Mouse (Mus musculus): ENCODE data around the gene Stx8. TPM values are rescaled to one million over a fixed set of nuclear protein-coding genes. Genes with fewer than 3 reads are reported as not detected.
A peak's percentile ranks its signal among the peaks of the same experiment; 100 is the strongest.

The Stx8 gene
- polyA plus RNA-seq, 1 experiment: 32.5 TPM

DNA sequence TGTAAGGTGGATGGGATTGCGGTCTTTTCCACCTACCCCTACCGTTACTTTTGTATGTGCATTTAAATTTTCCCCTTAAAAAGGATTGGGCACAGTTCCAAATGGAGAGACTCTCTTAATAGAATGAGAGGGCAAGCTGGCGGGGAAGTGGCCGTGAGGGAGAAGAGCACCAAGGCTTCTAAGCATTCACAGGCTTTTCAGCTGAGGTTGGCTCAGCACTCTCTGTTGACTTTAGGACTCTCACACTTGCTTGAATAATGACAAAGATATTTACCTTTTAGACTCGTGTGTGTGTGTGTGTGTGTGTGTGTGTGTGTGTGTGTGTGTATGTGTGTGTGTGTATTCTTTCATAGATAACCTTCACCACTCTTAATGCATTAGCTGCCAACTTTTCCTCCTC lies 105.8 kb downstream of the Stx8 start:
- no peak overlapping the region for H3ac ChIP-seq (ENCODE audit: control insufficient read depth, insufficient read length)
- H3K79me2 ChIP-seq (ENCODE audit: control insufficient read depth, insufficient read depth): no peaks in the 10 kb centered on the region
- H3K27me3 ChIP-seq (ENCODE audit: control insufficient read depth, insufficient read depth, insufficient read length): no peaks in the 10 kb centered on the region
- H3K4me2 ChIP-seq (ENCODE audit: low read depth): peak overlapping the region; percentile 64
- no peak for TF ChIP-seq SRF (IDR thresholded peaks at IDR 0.05; ENCODE audit: control insufficient read depth, insufficient read length, low read depth)
- no peak for TF ChIP-seq REST (IDR thresholded peaks at IDR 0.05; ENCODE audit: insufficient read depth, insufficient read length)
- TF ChIP-seq E2F4 (IDR thresholded peaks at IDR 0.05; ENCODE audit: insufficient read depth): no peak
- no peak for TF ChIP-seq CEBPB (IDR thresholded peaks at IDR 0.05; ENCODE audit: insufficient read depth, poor library complexity, severe bottlenecking)
- no peak for TF ChIP-seq TCF12 (IDR thresholded peaks at IDR 0.05; ENCODE audit: insufficient read depth, poor library complexity, severe bottlenecking)
- no peak for TF ChIP-seq USF1 (IDR thresholded peaks at IDR 0.05; ENCODE audit: low read depth)
- TF ChIP-seq MYOD1 (IDR thresholded peaks at IDR 0.05; ENCODE audit: control insufficient read depth in 1 of 3, insufficient read length in 2 of 3, low read depth in 2 of 3): no peak
- TF ChIP-seq MAX (IDR thresholded peaks at IDR 0.05; ENCODE audit: low read depth): no peak
- no peak for TF ChIP-seq POLR2AphosphoS2 (IDR thresholded peaks at IDR 0.05; ENCODE audit: insufficient read length, low read depth)
- no peak for TF ChIP-seq MYOG (IDR thresholded peaks at IDR 0.05; ENCODE audit: control insufficient read depth in 1 of 3, insufficient read depth in 1 of 3, insufficient read length in 2 of 3, low read depth in 2 of 3)
- TF ChIP-seq TCF3 (IDR thresholded peaks at IDR 0.05; ENCODE audit: insufficient read length, low read depth): no peak
- no peak for TF ChIP-seq POLR2A (IDR thresholded peaks at IDR 0.05; ENCODE audit: insufficient read length, low read depth)
- H3K4me3 ChIP-seq: no peak overlapping the region
- no peaks in the 10 kb centered on the region for H3K36me3 ChIP-seq (ENCODE audit: control insufficient read depth, insufficient read depth)

DNA sequence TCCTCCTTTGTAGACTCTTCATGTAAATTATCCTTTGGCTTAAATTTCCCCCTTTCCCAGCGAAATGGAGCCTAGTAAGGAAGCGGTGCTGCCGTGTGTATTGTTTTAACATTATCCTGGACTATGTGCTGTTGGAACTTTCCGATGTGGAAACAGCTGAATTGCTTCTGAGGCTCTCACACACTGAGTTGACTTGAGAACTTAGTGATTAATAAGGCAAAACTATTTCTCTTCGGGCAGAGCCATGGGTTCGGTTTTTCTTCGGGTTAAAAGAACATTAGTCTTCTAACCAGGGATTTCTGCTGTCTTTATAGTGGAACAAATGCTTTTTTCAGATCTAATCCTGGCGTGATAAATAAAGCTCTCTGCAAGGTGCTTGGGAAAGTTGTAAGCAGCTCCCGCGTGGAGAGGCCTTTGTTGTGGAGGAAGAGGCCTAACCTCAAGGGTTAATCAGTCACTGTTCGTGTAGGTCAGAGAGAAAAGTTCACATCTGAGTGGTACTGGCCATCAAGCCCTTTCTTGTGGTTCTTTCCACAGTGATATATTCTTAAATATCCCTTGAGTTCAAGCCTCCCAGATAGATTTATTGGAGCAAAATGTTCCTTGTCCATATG lies 106.7 kb downstream of the Stx8 start:
- no peaks in the 10 kb centered on the region for H3K36me3 ChIP-seq (ENCODE audit: control insufficient read depth, insufficient read depth)
- H3K4me2 ChIP-seq (ENCODE audit: low read depth): peak overlapping the region; percentile 64
- H3K4me3 ChIP-seq: no peak overlapping the region
- no peaks in the 10 kb centered on the region for H3K79me2 ChIP-seq (ENCODE audit: control insufficient read depth, insufficient read depth)
- no peak for TF ChIP-seq TCF3 (IDR thresholded peaks at IDR 0.05; ENCODE audit: insufficient read length, low read depth)
- no peak for TF ChIP-seq POLR2AphosphoS2 (IDR thresholded peaks at IDR 0.05; ENCODE audit: insufficient read length, low read depth)
- no peak for TF ChIP-seq MAX (IDR thresholded peaks at IDR 0.05; ENCODE audit: low read depth)
- TF ChIP-seq TCF12 (IDR thresholded peaks at IDR 0.05; ENCODE audit: insufficient read depth, poor library complexity, severe bottlenecking): no peak
- no peak for TF ChIP-seq CEBPB (IDR thresholded peaks at IDR 0.05; ENCODE audit: insufficient read depth, poor library complexity, severe bottlenecking)
- TF ChIP-seq MYOG (IDR thresholded peaks at IDR 0.05; ENCODE audit: control insufficient read depth in 1 of 3, insufficient read depth in 1 of 3, insufficient read length in 2 of 3, low read depth in 2 of 3): no peak
- no peak for TF ChIP-seq MYOD1 (IDR thresholded peaks at IDR 0.05; ENCODE audit: control insufficient read depth in 1 of 3, insufficient read length in 2 of 3, low read depth in 2 of 3)
- no peak for TF ChIP-seq SRF (IDR thresholded peaks at IDR 0.05; ENCODE audit: control insufficient read depth, insufficient read length, low read depth)
- TF ChIP-seq E2F4 (IDR thresholded peaks at IDR 0.05; ENCODE audit: insufficient read depth): no peak
- TF ChIP-seq POLR2A (IDR thresholded peaks at IDR 0.05; ENCODE audit: insufficient read length, low read depth): no peak
- no peak for TF ChIP-seq USF1 (IDR thresholded peaks at IDR 0.05; ENCODE audit: low read depth)
- TF ChIP-seq REST (IDR thresholded peaks at IDR 0.05; ENCODE audit: insufficient read depth, insufficient read length): no peak
- no peak overlapping the region for H3ac ChIP-seq (ENCODE audit: control insufficient read depth, insufficient read length)
- H3K27me3 ChIP-seq (ENCODE audit: control insufficient read depth, insufficient read depth, insufficient read length): no peaks in the 10 kb centered on the region

DNA sequence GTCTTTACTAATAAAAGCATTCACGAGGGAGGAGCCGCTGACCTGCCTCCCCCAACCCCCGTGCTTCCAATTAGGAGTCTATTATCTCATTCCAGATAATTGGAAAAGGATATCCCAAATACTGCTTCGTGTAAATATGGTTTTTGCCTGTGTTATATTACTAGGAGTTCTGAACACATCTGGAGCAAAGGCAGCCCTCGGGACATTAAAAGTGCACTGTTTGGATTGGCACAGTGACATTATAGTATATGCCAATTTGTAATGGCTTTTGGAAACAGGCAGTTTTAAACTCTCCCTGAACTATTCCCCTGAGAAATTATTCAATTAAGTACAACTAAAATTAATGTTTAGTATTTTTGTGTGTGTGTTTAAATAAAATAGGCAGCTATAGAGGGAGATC lies 108.7 kb downstream of the Stx8 start:
- Histone ChIP-seq H3K36me3 (ENCODE audit: control insufficient read depth, insufficient read depth) (no peaks in the 10 kb centered on the region), H3K4me3 (no peak overlapping the region), H3K4me2 (ENCODE audit: low read depth) (peak overlapping the region; percentile 65), H3K27me3 (ENCODE audit: control insufficient read depth, insufficient read depth, insufficient read length) (no peaks in the 10 kb centered on the region), H3K79me2 (ENCODE audit: control insufficient read depth, insufficient read depth) (no peaks in the 10 kb centered on the region), H3ac (ENCODE audit: control insufficient read depth, insufficient read length) (no peak overlapping the region)
- TF ChIP-seq CEBPB (IDR thresholded peaks at IDR 0.05; ENCODE audit: insufficient read depth, poor library complexity, severe bottlenecking): no peak
- no peak for TF ChIP-seq MYOD1 (IDR thresholded peaks at IDR 0.05; ENCODE audit: control insufficient read depth in 1 of 3, insufficient read length in 2 of 3, low read depth in 2 of 3)
- TF ChIP-seq MYOG (IDR thresholded peaks at IDR 0.05; ENCODE audit: control insufficient read depth in 1 of 3, insufficient read depth in 1 of 3, insufficient read length in 2 of 3, low read depth in 2 of 3): no peak
- TF ChIP-seq REST (IDR thresholded peaks at IDR 0.05; ENCODE audit: insufficient read depth, insufficient read length): no peak
- TF ChIP-seq POLR2AphosphoS2 (IDR thresholded peaks at IDR 0.05; ENCODE audit: insufficient read length, low read depth): no peak

DNA sequence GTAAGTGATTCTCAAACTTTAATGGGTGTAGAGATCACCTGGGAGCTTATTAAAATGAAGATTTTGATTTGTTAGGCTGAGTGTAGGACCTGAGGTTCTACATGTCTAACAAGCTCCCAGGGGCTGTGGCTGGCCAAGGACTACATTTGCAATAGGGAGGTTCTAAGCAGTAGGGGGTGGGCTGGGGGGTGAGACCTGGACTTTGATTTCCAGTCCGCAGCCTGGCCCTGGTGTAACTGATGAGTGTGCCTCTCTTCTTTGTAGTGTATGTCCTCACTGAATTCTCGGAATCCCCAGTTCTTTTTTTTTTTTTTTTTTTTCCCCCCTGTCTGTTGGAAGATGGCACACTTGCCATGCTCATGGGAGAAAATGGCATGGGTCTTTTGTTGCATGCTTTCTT lies 109.3 kb downstream of the Stx8 start:
- H3K27me3 ChIP-seq (ENCODE audit: control insufficient read depth, insufficient read depth, insufficient read length): no peaks in the 10 kb centered on the region
- H3K4me2 ChIP-seq (ENCODE audit: low read depth): peak overlapping the region; percentile 65

DNA sequence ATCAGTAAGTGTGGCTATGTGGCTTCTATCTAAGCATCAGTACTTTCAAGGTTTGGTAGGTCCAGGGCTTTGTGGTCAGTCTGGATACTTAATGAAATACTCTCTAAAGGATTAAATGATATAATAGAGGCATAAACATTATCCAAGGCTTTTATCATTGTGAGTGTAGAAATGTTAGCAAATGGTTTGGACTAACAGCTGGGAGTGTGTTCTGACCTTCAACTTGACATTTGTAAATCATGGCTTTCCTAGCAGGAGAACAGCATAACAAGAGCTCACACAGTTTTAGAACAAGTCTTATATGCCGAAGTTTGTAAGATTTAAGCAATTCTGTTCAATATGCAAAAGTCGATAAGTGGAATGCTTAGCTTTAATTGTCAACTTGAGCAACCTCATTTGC lies 113.8 kb downstream of the Stx8 start:
- Histone ChIP-seq H3K79me2 (ENCODE audit: control insufficient read depth, insufficient read depth) (no peaks in the 10 kb centered on the region), H3K4me3 (no peak overlapping the region), H3K4me2 (ENCODE audit: low read depth) (no peak overlapping the region), H3K36me3 (ENCODE audit: control insufficient read depth, insufficient read depth) (no peaks in the 10 kb centered on the region), H3ac (ENCODE audit: control insufficient read depth, insufficient read length) (no peak overlapping the region), H3K27me3 (ENCODE audit: control insufficient read depth, insufficient read depth, insufficient read length) (no peaks in the 10 kb centered on the region)
- no peak for TF ChIP-seq E2F4 (IDR thresholded peaks at IDR 0.05; ENCODE audit: insufficient read depth)
- TF ChIP-seq TCF3 (IDR thresholded peaks at IDR 0.05; ENCODE audit: insufficient read length, low read depth): no peak
- TF ChIP-seq SRF (IDR thresholded peaks at IDR 0.05; ENCODE audit: control insufficient read depth, insufficient read length, low read depth): no peak
- TF ChIP-seq MYOG (IDR thresholded peaks at IDR 0.05; ENCODE audit: control insufficient read depth in 1 of 3, insufficient read depth in 1 of 3, insufficient read length in 2 of 3, low read depth in 2 of 3): no peak
- TF ChIP-seq MYOD1 (IDR thresholded peaks at IDR 0.05; ENCODE audit: control insufficient read depth in 1 of 3, insufficient read length in 2 of 3, low read depth in 2 of 3): no peak
- TF ChIP-seq MAX (IDR thresholded peaks at IDR 0.05; ENCODE audit: low read depth): no peak
- TF ChIP-seq POLR2AphosphoS2 (IDR thresholded peaks at IDR 0.05; ENCODE audit: insufficient read length, low read depth): no peak
- TF ChIP-seq USF1 (IDR thresholded peaks at IDR 0.05; ENCODE audit: low read depth): no peak
- TF ChIP-seq TCF12 (IDR thresholded peaks at IDR 0.05; ENCODE audit: insufficient read depth, poor library complexity, severe bottlenecking): no peak
- no peak for TF ChIP-seq REST (IDR thresholded peaks at IDR 0.05; ENCODE audit: insufficient read depth, insufficient read length)
- TF ChIP-seq POLR2A (IDR thresholded peaks at IDR 0.05; ENCODE audit: insufficient read length, low read depth): no peak
- TF ChIP-seq CEBPB (IDR thresholded peaks at IDR 0.05; ENCODE audit: insufficient read depth, poor library complexity, severe bottlenecking): no peak

More for the DNA sequence above, 109.3 kb downstream of the Stx8 start:
- Histone ChIP-seq H3K79me2 (ENCODE audit: control insufficient read depth, insufficient read depth) (no peaks in the 10 kb centered on the region), H3ac (ENCODE audit: control insufficient read depth, insufficient read length) (no peak overlapping the region), H3K36me3 (ENCODE audit: control insufficient read depth, insufficient read depth) (no peaks in the 10 kb centered on the region), H3K4me3 (no peak overlapping the region)
- no peak for TF ChIP-seq TCF12 (IDR thresholded peaks at IDR 0.05; ENCODE audit: insufficient read depth, poor library complexity, severe bottlenecking)
- no peak for TF ChIP-seq REST (IDR thresholded peaks at IDR 0.05; ENCODE audit: insufficient read depth, insufficient read length)
- TF ChIP-seq CEBPB (IDR thresholded peaks at IDR 0.05; ENCODE audit: insufficient read depth, poor library complexity, severe bottlenecking): no peak

All from myocyte (in vitro differentiated cells).